Mouse (Mus musculus): ENCODE measurements around the gene Shkbp1. TPM values are rescaled to one million over a fixed set of nuclear protein-coding genes. Genes with fewer than 3 reads are reported as not detected.

Shkbp1 gene
- polyA plus RNA-seq, 1 experiment from 2014 or later, result 39.8 TPM

- H3K36me3 ChIP-seq (ENCODE audit: control insufficient read depth, insufficient read depth, low read length), result no peaks in the 10 kb centered on the region
- no peak overlapping the region for H3K4me2 ChIP-seq (ENCODE audit: low read length)
- DNase-seq (ENCODE audit: low spot score) (no peak), ATAC-seq (replicated peaks; ENCODE audit: low FRiP score, low TSS enrichment, low read depth) (no peak)
- WGBS, result 40% methylated on average over 16 of the region's 16 CpGs
- no peaks in the 10 kb centered on the region for H3K9me3 ChIP-seq (ENCODE audit: control insufficient read depth, low read length)
- H3K4me3 ChIP-seq (ENCODE audit: low read depth, low read length), result no peak overlapping the region
- H3K27ac ChIP-seq (ENCODE audit: low read depth), result no peak overlapping the region
- peaks cover 57% of the 10 kb centered on the region for H3K27me3 ChIP-seq (replicated peaks; ENCODE audit: control insufficient read depth, insufficient read depth, low read length)
- no peaks in the 10 kb centered on the region for H3K4me1 ChIP-seq (replicated peaks; ENCODE audit: control insufficient read depth, insufficient read depth, low read length)
- H3K9ac ChIP-seq (ENCODE audit: low read length), result no peak overlapping the region
Measured at GRCm38 (mm10) chr7:27391416-27391815, 35.6 kb upstream of the Shkbp1 start.

- Histone ChIP-seq H3K27me3 (replicated peaks; ENCODE audit: control insufficient read depth, insufficient read depth, low read length) (peaks cover 35% of the 10 kb centered on the region), H3K36me3 (ENCODE audit: control insufficient read depth, insufficient read depth, low read length) (no peaks in the 10 kb centered on the region), H3K27ac (ENCODE audit: low read depth) (no peak overlapping the region), H3K4me2 (ENCODE audit: low read length) (no peak overlapping the region), H3K9me3 (ENCODE audit: control insufficient read depth, low read length) (no peaks in the 10 kb centered on the region), H3K4me1 (replicated peaks; ENCODE audit: control insufficient read depth, insufficient read depth, low read length) (no peaks in the 10 kb centered on the region), H3K4me3 (ENCODE audit: low read depth, low read length) (no peak overlapping the region), H3K9ac (ENCODE audit: low read length) (no peak overlapping the region)
- ATAC-seq (replicated peaks; ENCODE audit: low FRiP score, low TSS enrichment, low read depth), result no peak
- DNase-seq (ENCODE audit: low spot score), result no peak
- WGBS, result 67% methylated on average over 6 of the region's 6 CpGs
Measured at GRCm38 (mm10) chr7:27389213-27389612, 33.4 kb upstream of the Shkbp1 start.

- Histone ChIP-seq H3K4me2 (ENCODE audit: low read length) (no peak overlapping the region), H3K9ac (ENCODE audit: low read length) (no peak overlapping the region), H3K4me3 (ENCODE audit: low read depth, low read length) (no peak overlapping the region), H3K27me3 (replicated peaks; ENCODE audit: control insufficient read depth, insufficient read depth, low read length) (peaks cover 2% of the 10 kb centered on the region; the same call in 1 of the 2 replicates), H3K36me3 (ENCODE audit: control insufficient read depth, insufficient read depth, low read length) (no peaks in the 10 kb centered on the region), H3K9me3 (ENCODE audit: control insufficient read depth, low read length) (no peaks in the 10 kb centered on the region), H3K4me1 (replicated peaks; ENCODE audit: control insufficient read depth, insufficient read depth, low read length) (no peaks in the 10 kb centered on the region), H3K27ac (ENCODE audit: low read depth) (no peak overlapping the region)
- DNase-seq (ENCODE audit: low spot score) (peak; percentile 80), ATAC-seq (replicated peaks; ENCODE audit: low FRiP score, low TSS enrichment, low read depth) (no peak)
- 29% methylated on average over 4 of the region's 4 CpGs for WGBS
Measured at GRCm38 (mm10) chr7:27384731-27385130, 28.9 kb upstream of the Shkbp1 start.

- Histone ChIP-seq H3K4me1 (replicated peaks; ENCODE audit: control insufficient read depth, insufficient read depth, low read length) (no peaks in the 10 kb centered on the region), H3K27me3 (replicated peaks; ENCODE audit: control insufficient read depth, insufficient read depth, low read length) (peaks cover 6% of the 10 kb centered on the region), H3K4me3 (ENCODE audit: low read depth, low read length) (no peak overlapping the region), H3K9ac (ENCODE audit: low read length) (no peak overlapping the region), H3K27ac (ENCODE audit: low read depth) (no peak overlapping the region), H3K9me3 (ENCODE audit: control insufficient read depth, low read length) (no peaks in the 10 kb centered on the region), H3K36me3 (ENCODE audit: control insufficient read depth, insufficient read depth, low read length) (no peaks in the 10 kb centered on the region), H3K4me2 (ENCODE audit: low read length) (no peak overlapping the region)
- DNase-seq (ENCODE audit: low spot score) (no peak), ATAC-seq (replicated peaks; ENCODE audit: low FRiP score, low TSS enrichment, low read depth) (no peak)
- 76% methylated on average over 5 of the region's 5 CpGs for WGBS
Measured at GRCm38 (mm10) chr7:27384134-27384533, 28.3 kb upstream of the Shkbp1 start.

- no peaks in the 10 kb centered on the region for H3K4me1 ChIP-seq (replicated peaks; ENCODE audit: control insufficient read depth, insufficient read depth, low read length)
- H3K27me3 ChIP-seq (replicated peaks; ENCODE audit: control insufficient read depth, insufficient read depth, low read length), result peaks cover 8% of the 10 kb centered on the region
- H3K36me3 ChIP-seq (ENCODE audit: control insufficient read depth, insufficient read depth, low read length), result no peaks in the 10 kb centered on the region
- ATAC-seq (replicated peaks; ENCODE audit: low FRiP score, low TSS enrichment, low read depth) (no peak), DNase-seq (ENCODE audit: low spot score) (no peak)
- H3K9me3 ChIP-seq (ENCODE audit: control insufficient read depth, low read length), result no peaks in the 10 kb centered on the region
- H3K4me2 ChIP-seq (ENCODE audit: low read length), result no peak overlapping the region
- H3K9ac ChIP-seq (ENCODE audit: low read length), result no peak overlapping the region
- 89% methylated on average over 1 of the region's 1 CpGs for WGBS
- H3K27ac ChIP-seq (ENCODE audit: low read depth), result no peak overlapping the region
- H3K4me3 ChIP-seq (ENCODE audit: low read depth, low read length), result no peak overlapping the region
Measured at GRCm38 (mm10) chr7:27383233-27383632, 27.4 kb upstream of the Shkbp1 start.

- Histone ChIP-seq H3K27me3 (replicated peaks; ENCODE audit: control insufficient read depth, insufficient read depth, low read length) (peaks cover 24% of the 10 kb centered on the region), H3K36me3 (ENCODE audit: control insufficient read depth, insufficient read depth, low read length) (no peaks in the 10 kb centered on the region), H3K4me2 (ENCODE audit: low read length) (no peak overlapping the region), H3K4me3 (ENCODE audit: low read depth, low read length) (no peak overlapping the region), H3K9me3 (ENCODE audit: control insufficient read depth, low read length) (no peaks in the 10 kb centered on the region), H3K9ac (ENCODE audit: low read length) (no peak overlapping the region), H3K27ac (ENCODE audit: low read depth) (no peak overlapping the region), H3K4me1 (replicated peaks; ENCODE audit: control insufficient read depth, insufficient read depth, low read length) (no peaks in the 10 kb centered on the region)
- ATAC-seq (replicated peaks; ENCODE audit: low FRiP score, low TSS enrichment, low read depth), result no peak
- no peak for DNase-seq (ENCODE audit: low spot score)
- WGBS, result 40% methylated on average over 4 of the region's 4 CpGs
Measured at GRCm38 (mm10) chr7:27381560-27381959, 25.7 kb upstream of the Shkbp1 start.

- H3K27me3 ChIP-seq (replicated peaks; ENCODE audit: control insufficient read depth, insufficient read depth, low read length), result peaks cover 29% of the 10 kb centered on the region
- 40% methylated on average over 1 of the region's 1 CpGs for WGBS
- no peaks in the 10 kb centered on the region for H3K4me1 ChIP-seq (replicated peaks; ENCODE audit: control insufficient read depth, insufficient read depth, low read length)
- DNase-seq (ENCODE audit: low spot score) (no peak), ATAC-seq (replicated peaks; ENCODE audit: low FRiP score, low TSS enrichment, low read depth) (no peak)
- H3K9me3 ChIP-seq (ENCODE audit: control insufficient read depth, low read length), result no peaks in the 10 kb centered on the region
- H3K4me2 ChIP-seq (ENCODE audit: low read length), result no peak overlapping the region
- no peak overlapping the region for H3K9ac ChIP-seq (ENCODE audit: low read length)
- no peaks in the 10 kb centered on the region for H3K36me3 ChIP-seq (ENCODE audit: control insufficient read depth, insufficient read depth, low read length)
- no peak overlapping the region for H3K27ac ChIP-seq (ENCODE audit: low read depth)
- H3K4me3 ChIP-seq (ENCODE audit: low read depth, low read length), result no peak overlapping the region
Measured at GRCm38 (mm10) chr7:27381009-27381408, 25.2 kb upstream of the Shkbp1 start.

- ATAC-seq (replicated peaks; ENCODE audit: low FRiP score, low TSS enrichment, low read depth) (no peak), DNase-seq (ENCODE audit: low spot score) (no peak)
- H3K9me3 ChIP-seq (ENCODE audit: control insufficient read depth, low read length), result no peaks in the 10 kb centered on the region
- H3K9ac ChIP-seq (ENCODE audit: low read length), result no peak overlapping the region
- no peak overlapping the region for H3K4me2 ChIP-seq (ENCODE audit: low read length)
- 83% methylated on average over 6 of the region's 6 CpGs for WGBS
- H3K4me3 ChIP-seq (ENCODE audit: low read depth, low read length), result no peak overlapping the region
- peaks cover 39% of the 10 kb centered on the region for H3K27me3 ChIP-seq (replicated peaks; ENCODE audit: control insufficient read depth, insufficient read depth, low read length)
- no peaks in the 10 kb centered on the region for H3K4me1 ChIP-seq (replicated peaks; ENCODE audit: control insufficient read depth, insufficient read depth, low read length)
- H3K36me3 ChIP-seq (ENCODE audit: control insufficient read depth, insufficient read depth, low read length), result no peaks in the 10 kb centered on the region
- H3K27ac ChIP-seq (ENCODE audit: low read depth), result no peak overlapping the region
Measured at GRCm38 (mm10) chr7:27379836-27380235, 24.0 kb upstream of the Shkbp1 start.

- Histone ChIP-seq H3K4me1 (replicated peaks; ENCODE audit: control insufficient read depth, insufficient read depth, low read length) (no peaks in the 10 kb centered on the region), H3K4me2 (ENCODE audit: low read length) (no peak overlapping the region), H3K4me3 (ENCODE audit: low read depth, low read length) (no peak overlapping the region), H3K27me3 (replicated peaks; ENCODE audit: control insufficient read depth, insufficient read depth, low read length) (peaks cover 52% of the 10 kb centered on the region), H3K36me3 (ENCODE audit: control insufficient read depth, insufficient read depth, low read length) (no peaks in the 10 kb centered on the region), H3K9me3 (ENCODE audit: control insufficient read depth, low read length) (no peaks in the 10 kb centered on the region), H3K9ac (ENCODE audit: low read length) (no peak overlapping the region), H3K27ac (ENCODE audit: low read depth) (no peak overlapping the region)
- no peak for DNase-seq (ENCODE audit: low spot score)
- peak; percentile 83 for ATAC-seq (replicated peaks; ENCODE audit: low FRiP score, low TSS enrichment, low read depth)
- WGBS, result 20% methylated on average over 4 of the region's 4 CpGs
Measured at GRCm38 (mm10) chr7:27378431-27378830, 22.6 kb upstream of the Shkbp1 start.

All from intestine, embryonic 14.5 days (tissue).